Mouse (Mus musculus): ENCODE results near the gene Otx1.

DNA sequence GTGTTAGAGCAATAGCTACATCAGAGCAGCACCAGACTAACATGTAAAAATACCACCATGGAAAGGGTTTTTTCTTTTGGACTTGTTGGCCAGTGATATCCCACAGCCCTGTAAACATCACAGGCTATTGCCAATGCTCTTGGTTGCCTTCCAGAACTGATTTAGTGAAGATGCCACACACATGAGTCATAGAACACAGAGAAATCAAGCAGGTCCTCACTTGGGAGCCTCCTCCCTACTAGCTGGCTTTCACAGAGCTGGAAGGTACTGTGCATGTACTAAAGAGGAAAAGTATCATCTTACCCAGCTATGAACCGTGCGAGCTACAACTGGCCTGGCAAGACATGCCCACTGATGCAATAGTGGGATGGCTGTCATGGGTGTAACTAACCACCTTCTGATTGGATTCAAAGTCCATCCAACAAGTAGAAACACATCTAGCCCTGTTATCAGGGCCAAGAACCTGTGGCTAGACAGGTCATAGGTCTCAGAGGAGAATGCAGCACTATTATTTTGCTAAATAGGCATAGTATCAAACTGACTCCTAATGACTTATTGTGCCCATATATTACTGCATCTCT lies 51.0 kb downstream of the Otx1 start:
- TF ChIP-seq CTCF (IDR thresholded peaks at IDR 0.05; ENCODE audit: low read depth, low read length) (no peak), POLR2A (IDR thresholded peaks at IDR 0.05; ENCODE audit: extremely low read depth, insufficient read depth, low read length) (no peak)

All from liver, adult 2 months (tissue).